Mouse (Mus musculus): ENCODE data around the gene Scmh1.
A peak's percentile ranks its signal among the peaks of the same experiment; 100 is the strongest.

Gene Scmh1

DNA sequence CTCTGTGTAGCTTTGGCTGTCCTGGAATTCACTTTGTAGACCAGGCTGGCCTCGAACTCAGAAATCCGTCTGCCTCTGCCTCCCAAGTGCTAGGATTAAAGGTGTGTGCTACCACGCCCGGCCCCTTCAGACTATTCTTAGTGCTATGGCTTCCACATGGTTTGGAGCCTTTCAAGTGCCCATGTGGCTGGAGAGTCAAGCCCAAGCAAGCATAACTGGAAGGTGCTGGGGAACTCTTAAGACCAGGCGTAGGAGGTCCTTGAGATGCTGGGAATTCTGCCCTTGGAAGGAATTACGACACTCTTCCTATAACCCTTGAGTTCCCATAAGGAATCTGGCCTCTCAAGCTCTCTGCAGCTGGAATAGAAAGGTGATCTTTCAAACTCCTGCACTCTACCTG, 151.5 kb downstream of the Scmh1 start:
- DNase-seq (ENCODE audit: low spot score in 2 of 2) = no peak

DNA sequence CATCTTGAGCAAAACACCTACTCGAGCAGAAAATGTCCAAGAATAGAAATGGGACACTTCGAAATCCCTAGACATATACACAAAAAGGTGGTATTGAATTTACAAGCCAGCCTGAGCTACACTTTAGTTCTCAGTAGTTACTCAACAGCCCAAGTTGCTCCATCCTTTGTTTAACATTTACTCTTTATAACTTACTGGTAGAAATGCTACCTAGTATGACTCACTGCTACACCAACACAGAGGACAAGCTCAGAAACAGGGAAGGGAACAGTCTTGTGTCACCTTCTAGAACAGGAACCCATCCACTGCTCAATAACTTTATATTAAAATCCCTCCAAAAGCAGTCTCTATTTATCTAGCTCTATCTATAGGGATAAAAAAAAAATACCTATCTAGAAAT, 160.6 kb downstream of the Scmh1 start:
- DNase-seq (ENCODE audit: low spot score in 2 of 2) = no peak

DNA sequence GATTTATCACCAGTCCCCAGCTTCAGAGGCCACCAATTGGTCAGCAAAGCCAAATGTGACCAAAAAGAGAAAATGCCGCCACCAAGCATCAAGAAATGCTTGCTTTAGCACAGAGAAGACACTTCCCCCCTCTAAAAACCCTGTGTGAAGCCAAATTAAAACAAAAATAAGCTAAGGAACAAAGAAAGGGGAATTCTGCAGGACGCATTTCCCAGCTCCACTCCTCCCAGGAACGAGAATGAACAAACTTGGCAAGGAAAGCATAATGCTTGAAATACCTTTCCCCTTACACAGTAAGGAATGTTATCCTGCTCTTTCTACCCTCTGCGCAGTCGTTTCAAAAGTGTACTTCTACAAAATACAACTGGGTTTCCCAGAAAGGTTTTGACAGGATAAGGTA, 162.9 kb downstream of the Scmh1 start:
- no peak for DNase-seq (ENCODE audit: low spot score in 2 of 2)

DNA sequence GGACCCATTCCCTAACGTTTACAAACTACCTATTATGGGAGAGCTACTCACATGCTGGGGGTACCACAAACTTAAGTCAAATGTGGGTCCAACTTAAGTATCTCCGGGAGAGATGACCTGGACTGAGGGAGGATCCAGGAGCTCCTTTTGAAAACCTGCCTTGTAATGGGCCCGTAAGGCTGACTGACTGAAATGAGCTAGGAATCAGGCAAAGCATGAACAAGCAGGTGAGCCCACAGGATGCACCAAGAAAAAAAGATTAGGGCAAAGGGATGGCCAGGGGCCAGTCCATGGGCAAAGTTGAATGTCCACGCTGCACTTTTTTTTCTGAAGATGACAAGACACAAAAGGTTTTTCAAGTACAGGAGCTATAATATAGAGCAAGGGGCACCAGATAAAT, 163.9 kb downstream of the Scmh1 start:
- no peak for DNase-seq (ENCODE audit: low spot score in 2 of 2)

DNA sequence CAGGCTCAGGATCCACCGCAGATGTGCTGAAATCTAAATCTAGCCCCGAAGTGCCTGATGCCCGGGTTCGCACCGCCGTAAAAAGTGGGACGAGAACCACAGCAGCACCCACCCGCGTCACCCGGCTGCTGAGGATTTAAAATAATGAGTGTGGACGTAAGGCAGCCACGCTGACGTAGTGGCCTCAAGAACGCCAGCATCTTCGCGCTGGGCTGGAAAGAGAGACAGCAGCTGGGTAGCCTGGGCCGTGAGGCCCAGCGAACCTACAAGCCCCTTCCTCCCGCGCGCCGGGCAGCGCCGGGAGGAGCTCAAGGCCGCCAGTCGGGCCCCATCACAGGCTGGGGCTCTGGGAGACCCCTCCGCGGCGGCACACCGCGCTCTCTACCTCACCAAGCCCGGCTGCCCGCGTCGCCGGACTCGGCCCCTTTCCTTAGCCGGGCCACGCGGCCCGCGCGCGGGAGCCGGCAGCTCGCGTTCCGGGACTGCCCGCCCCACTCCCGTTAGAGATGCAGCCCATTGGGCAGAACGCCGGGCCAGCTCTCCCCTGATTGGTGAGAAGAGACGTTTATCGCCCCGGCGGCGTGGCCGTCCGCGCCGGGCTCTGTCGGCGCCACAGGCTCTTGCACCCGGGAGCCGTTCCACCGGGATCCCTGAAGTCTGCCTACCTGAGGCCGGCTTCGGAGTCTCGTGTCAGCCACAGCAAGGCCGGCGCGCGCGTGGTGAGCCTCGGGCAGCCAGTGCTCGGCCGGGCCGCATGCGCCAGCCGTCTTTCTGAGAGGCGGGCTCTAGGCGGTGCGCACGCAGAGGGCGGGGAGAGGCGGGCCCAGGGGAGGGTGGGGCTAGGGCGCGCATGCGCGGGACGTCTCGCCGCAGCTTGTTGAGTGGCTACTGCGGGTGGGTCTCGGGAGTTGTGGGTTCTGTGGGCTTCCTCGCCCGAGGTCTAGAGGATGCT, 164.7 kb downstream of the Scmh1 start, which contains the start of gene Ctps:
Gene Ctps, minus strand, starts transcription at position 791 of the 952 bp plus-strand sequence.
- peak; percentile 93 to 94 for DNase-seq (ENCODE audit: low spot score in 2 of 2)

DNA sequence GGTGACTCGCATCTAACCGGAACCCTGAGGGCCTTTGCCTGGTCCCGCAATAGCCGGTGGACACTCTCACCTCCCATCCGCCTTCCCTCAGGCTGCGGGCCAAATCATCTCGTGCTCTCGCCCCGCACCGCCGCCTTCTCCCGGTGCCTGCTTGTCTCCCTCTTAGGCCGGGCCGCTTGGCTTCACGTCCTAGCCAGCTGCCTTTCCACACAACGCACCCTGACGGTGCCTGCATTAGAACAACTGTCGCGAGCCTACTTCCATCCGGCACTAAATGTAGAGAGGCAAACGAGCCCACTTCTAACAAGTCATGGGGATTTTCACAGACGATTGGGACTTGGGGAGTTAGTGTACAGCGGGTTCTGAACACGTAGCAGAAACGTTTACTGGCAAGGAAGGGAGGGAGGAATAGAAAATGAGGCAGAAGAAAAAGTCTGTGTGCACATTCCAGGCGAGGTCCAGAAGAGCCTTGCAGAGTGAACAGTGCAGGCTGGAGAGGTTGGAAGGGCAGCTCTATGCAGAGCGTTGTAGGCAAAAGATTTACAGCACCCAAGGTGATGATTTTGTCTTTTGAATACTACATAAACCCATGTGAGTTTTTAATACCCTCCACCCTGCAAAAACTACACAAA, 165.5 kb downstream of the Scmh1 start:
- no peak for DNase-seq (ENCODE audit: low spot score in 2 of 2)

DNA sequence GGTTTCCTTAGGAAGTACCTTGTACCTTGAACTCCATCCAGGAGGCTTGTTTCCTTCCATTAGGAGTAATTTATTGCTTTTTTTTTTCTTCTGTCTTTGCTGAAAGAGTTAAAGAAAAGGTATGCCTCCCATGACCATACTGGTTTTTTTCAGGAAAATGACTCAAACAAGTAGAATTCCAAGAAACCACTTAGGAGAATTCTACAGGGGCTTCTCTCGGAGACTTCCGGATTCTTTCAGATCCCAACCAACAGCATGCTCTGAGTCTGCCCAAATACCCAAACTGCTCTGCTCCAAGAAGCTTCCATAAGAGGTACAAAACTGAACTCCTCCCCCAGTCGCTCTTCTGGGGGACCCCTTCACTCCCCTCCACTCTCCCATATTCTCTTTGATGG, 166.0 kb downstream of the Scmh1 start:
- no peak for DNase-seq (ENCODE audit: low spot score in 2 of 2)

DNA sequence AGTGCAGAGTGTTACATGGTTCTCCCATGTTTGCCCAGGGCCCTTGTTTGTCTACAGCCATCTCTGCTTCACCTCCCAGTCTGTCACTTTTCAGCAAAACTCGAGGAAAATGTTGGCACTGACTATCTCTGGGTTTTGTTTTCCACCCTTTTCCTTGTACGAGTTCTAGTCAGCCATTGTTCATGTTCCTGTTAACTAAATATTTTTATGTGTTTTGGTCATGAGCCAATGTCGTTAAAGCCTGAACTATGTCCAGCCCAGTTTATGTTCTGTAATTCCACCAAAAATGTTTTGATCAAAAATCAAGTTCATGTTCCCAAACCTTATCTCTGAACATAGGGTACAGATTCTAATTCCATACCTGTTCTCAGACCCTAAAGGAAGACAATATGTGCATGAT, 166.6 kb downstream of the Scmh1 start:
- no peak for DNase-seq (ENCODE audit: low spot score in 2 of 2)

All from urinary bladder, postnatal 4 days (tissue).